Mouse (Mus musculus): ENCODE results near the gene Zfp324.
"Not testable (repeated sequence)": the region's sequence is repeated elsewhere in the genome, so short reads cannot be mapped to it uniquely, and the experiment has no call there.

DNA sequence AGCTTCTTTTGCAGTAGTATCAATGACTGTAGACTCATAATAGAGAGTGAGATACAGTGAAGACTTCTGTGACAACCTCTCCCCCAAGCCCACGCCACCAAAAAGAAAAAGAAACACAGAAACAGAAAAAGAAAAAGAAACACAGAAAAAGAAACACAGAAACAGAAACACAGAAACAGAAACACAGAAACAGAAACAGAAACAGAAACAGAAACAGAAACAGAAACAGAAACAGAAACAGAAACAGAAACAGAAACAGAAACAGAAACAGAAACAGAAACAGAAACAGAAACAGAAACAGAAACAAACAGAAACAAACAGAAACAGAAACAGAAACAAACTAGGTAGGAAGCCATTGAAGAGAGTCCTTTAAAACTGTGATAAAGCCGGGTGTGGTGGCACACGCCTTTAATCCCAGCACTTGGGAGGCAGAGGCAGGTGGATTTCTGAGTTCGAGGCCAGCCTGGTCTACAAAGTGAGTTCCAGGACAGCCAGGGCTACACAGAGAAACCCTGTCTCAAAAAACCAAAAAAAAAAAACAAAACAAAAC lies 28.3 kb upstream of the Zfp324 start:
- TF ChIP-seq CTCF (IDR thresholded peaks at IDR 0.05; ENCODE audit: control insufficient read depth, insufficient read depth, low read length); POLR2A (IDR thresholded peaks at IDR 0.05; ENCODE audit: borderline replicate concordance, control insufficient read depth, low read depth, low read length): not testable (repeated sequence)
